Mouse (Mus musculus) cerebellum, adult 18-20 months (tissue): ENCODE measurements around the gene Ptrh2.

Source experiments
- DNase-seq, 2 experiments: peaks; one replicate each; pipeline ENCODE4 v3.0.0; 2021

Ptrh2 gene

DNA sequence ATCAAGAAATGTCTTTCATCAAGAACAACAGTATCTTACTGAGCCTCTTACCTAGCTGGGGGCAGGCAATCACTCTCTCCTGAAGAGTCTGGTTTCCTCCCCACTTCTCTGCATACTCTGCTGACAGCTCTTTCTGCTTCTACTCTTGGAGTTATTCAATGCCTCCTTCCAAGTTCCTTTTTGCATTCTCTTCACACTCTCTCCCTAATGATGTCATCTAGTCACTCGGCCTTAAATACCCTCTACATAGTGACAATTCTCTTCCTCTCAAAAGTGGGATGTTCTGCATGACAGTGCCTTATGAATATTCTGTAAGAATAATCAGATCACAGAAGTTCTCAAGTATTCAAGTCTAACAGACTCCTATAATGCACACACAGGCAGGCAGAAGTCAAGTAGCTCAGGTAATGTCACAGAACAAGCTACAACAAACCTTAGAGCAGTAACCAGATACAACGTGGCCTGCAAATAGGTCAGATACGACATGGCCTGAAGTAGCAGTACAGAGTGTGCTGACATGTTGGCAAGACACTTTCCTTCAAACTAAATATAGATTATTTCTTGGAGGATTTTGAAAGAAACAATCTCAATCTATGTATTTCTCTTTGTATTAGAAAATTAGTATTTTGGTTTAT lies 12.6 kb upstream of the Ptrh2 start:
- no peak for DNase-seq

DNA sequence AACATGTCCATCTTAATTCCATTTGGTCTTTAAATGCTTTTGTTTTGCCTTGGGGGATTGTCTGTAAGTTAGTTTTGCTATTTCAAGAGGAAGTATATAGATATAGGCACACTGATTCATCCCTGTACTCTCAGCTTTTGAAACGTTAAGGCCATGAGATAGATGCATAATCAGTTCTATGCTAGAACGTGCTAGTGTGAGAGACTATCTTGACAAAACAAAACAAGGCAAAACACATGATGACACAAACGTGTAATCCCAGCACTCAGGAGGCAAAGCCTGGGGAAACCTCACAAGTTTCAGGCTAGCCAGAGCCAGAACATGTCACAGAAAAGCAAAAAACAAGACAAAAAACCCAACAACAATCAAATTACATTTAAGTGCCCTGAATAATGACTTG lies 11.0 kb upstream of the Ptrh2 start:
- no peak for DNase-seq

DNA sequence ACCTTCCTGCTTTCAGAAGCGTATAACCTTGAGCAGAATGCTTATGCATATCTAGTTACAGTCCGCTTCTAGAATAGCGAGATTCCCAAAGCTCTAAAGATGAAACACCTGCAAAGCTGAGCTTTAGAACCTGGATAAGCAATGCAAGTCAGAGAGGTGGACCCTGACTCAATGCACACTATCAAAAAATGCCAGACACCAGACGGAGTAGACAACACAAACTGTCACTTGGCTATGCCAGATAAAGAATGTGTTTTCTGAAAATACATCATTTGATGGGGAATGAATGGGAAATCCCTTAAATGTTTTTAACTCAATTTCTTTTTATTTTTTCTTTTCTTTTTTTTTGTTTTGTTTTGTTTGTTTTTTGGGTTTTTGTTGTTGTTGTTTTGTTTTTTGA lies 8.3 kb upstream of the Ptrh2 start:
- no peak for DNase-seq

DNA sequence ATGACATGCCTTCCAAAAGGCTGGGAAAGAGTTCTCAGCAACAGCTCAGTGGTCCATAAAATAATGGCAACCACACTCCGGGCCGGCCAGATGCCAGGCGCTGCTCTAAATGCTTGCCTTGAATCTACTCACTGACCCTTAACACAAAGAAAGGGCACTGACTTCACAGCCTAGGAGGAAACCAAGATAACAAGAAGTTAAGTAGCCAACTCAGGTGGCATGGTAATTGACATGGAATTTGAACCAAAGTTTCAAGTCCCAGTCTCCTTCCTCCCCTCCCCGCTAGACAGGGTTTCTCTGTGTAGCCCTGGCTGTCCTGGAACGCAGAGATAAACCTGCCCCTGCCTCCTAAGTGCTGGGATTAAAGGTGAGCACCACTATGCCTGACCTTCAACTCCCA lies 4.8 kb upstream of the Ptrh2 start:
- no peak for DNase-seq

DNA sequence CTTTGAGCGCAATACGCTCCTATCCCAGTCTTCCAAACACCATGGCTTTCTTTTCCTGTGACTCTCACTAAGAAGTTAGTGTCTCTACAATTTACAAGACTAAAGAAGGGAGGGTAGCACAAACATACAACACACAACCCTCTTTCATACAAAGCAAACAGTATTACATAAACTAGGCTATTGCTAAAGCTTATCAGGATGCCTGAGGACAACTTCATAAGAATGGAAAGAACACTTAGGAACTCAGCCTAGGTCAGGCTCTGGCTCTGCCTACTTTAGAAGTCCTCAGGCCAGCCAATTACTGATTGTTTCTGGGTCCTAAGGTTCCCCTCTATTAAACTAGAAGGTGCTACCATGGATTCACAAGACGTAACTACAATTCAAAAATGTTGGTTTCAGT lies 3.1 kb upstream of the Ptrh2 start:
- no peak for DNase-seq

DNA sequence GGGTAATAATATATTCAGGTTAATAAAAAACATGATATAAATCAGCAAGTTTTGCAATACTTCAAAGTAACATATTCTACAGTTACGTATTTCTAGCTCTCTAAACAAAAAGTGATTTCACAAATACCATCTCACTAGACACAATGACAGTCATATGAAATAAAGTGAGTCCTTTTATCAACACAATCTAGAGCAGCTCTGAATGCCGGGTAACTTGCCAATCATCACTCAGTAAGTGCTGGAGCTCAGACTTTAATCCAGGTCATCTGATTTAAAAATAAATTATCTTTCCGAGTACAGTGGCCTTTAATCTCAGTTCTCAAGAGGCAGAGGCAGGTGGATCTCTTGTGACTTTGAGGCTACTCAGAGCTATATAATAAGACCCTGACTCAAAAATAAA lies 2.4 kb upstream of the Ptrh2 start:
- DNase-seq, result no peak

DNA sequence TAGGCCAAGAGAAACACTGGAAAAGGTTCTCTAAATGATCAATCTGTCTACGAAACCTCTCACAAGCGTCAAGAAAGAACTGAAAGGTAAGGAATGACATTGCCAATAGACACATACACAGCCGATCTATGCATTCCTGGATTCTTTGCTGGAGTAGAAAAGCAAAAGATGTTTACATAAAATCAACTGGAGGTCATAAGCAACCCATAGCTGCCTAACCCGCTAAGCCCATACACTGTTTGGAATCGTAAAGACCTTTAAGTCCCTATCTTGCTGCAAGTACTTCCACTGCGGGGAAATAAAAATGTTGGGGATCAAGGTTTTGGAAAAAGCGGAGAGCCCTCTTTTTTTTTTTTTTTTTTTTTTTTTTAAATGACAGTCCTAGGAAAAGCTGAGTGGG lies 924 bp upstream of the Ptrh2 start:
- no peak for DNase-seq

DNA sequence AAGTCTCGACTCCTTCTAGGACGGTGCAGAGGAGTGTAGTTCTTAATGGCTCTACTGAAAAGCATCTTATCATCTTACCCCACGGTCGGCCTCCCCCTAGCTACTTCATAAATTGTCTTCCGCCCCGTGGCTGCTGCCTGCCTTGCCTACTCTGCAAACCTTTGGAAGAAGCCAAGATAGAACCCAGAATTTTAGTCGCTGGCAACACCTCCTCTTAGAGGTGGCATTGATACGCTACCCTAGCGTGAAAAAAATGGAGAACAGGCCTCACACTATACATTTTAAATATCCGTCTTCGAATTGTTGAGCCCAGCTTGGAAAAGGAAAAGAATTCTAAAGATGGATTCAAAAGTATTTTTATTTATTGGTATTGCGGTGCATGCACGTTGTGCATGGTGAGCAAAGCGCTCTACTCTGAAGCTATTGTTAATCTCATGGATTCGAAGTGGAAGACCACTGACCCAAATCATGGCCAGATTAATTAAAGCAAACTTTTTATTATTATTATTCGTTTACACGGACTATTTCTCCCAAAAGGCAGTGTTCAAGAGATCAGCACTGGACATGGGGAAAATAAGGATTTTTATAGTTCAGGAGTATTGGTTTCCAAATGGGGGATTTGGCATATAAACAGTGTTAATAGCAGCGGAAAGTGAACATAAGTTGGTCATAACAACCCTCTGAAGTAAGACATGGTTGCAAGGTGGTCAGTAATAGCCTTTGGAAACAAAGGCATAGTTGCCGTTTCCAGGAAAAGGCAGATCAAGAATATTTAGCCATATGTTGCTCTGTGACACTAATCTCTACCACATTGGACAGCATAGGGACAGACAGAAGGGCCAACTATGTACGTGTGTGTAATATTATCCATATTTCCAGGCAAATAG lies 584 bp downstream of the Ptrh2 start:
- DNase-seq, result no peak

DNA sequence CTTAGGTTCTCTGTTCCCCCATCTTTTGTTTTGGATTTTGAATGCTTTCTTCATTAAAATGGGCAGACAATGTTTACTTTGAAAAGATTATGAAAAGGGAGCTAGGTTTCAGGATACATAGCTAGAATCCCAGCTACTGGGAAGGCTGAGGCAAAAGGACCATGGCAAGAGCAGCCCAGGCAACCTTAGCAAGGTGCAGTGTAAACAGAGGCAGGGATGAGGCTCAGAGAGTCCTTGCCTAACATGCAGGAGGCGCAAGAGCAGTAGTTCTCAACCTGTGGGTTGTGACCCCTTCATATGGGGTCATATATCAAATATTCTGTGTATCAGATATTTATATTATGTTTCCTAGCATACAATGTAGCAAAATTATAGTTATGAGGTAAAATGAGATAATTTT lies 1.6 kb downstream of the Ptrh2 start:
- DNase-seq, result no peak

DNA sequence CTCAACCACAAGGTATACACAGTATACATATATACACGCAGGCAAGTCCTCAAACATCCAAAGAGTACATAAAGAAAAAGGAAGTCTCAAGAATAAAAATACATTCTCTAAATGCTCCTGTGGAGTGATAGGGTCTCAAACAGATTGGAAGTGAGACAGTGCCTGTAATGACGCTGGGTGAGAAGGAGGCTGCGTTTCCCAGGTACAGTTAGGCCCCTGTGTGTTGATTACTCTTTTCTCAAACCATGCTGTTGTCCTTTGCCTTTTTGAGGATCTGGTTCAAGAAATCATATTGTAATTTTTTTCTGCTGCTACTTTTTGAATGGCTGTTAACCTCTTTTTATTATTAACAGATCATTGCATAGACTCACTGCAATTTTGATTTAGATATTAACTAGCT lies 6.6 kb downstream of the Ptrh2 start:
- DNase-seq, result no peak

DNA sequence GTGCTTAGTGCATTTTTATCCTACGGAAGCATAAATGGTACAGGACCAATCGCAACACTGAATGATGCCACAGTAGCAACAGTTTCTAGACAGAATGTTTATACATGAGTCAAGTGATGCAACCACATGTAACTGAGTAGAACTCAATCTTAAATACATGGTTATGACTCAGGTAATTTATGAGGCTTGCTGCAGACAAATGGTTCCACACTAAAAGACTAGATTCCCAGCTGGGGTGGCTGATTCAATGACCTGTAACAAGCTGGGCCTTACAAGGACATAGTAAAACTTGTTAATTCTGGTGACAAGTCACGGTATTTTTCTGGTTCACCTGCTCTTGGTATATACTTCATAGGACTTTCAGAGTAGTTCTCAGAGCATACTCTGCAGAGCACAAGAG lies 7.7 kb downstream of the Ptrh2 start:
- no peak for DNase-seq

DNA sequence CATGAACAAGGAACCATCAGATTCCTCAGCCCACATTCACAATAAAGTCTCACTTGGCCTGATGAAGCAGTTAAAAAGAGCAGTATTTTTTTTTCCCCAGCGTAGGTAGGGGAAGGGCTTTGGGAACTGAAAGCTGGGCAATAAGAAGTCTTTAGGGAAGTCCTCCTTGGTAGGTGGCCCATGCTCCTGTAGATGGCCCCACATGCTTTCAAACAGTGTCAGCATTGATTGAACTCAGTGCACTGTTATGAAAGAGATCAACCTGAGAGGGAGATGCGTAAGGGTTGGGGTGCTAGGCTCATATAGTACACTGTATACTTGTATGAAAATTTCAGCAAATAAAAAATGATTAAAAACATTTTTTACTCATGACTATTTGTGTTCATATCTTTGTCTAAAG lies 8.2 kb downstream of the Ptrh2 start:
- no peak for DNase-seq

DNA sequence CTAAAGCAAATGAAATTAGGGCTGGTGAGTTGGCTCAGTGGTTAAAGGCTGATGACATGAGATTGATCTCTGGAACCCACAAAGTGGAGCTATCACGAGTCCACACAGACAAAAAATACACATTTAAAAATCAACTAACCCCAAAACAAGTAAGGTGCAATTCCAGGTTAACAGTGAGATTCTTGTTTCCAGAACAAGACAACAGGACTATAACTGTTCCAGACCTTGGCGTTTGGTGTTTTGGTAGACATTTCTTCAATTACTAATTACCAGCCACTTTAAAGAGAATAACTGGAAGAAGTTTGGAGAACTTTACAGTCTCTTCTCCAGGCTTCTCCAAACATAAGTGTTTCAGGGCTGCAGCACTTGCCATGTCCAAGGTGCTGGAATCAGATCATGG lies 8.8 kb downstream of the Ptrh2 start:
- no peak for DNase-seq

DNA sequence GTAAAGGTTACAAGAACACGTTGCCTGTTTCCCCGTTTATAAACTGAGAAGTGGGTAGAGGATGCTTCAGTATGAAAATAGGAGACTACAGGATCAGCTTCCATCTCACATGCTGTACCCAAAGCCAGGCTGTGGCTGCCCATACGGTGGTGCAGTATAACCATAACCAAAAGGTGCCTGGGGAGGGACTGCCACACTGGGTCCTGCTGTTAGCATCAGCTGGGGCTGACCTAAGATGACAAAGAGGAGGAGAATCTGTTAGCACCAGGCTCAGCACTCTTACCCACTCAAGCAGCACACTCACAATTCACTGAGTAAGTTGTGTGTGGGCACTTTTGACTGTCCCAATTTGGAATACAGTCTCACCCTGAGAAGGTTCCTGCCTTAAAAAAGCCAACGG lies 11.7 kb downstream of the Ptrh2 start:
- DNase-seq, result no peak

DNA sequence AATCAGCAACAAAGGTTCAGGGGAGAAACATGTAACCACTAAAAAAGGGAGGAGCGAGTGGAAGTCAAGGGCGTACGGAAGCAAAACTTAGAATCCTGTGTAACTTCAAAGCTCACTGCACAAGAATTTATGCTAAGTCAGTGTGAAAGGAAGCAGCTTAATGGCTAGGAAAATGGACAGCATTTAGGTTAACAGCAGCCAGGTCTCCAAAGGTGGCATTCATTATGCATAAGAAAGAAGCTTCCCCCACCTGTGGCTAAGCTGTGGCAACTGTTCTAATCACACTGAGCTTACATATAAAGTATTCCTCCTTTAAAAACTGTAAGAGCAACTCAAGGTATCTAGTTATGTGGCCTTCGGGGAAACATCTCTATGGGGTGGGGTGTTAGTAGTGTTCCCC lies 17.4 kb downstream of the Ptrh2 start:
- DNase-seq, result no peak

DNA sequence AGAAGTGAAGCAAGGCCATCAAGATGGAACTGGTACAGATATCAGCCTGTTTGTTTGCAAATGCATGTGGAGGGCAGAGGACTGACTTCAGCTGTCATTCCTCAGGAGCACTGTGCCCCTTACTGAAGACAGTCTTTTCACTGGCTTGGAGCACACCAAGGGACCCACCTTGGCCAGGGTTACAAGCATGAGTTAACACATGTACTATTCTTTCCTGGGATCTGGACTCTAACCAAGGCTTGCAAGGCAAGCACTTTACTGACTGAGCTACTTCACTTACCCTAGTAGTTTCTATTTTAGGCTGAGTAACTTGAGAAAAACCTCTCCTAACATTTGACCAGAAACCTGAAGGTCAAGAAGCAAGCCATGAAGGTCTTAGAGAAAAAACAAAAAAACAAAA lies 30.8 kb downstream of the Ptrh2 start:
- DNase-seq, result no peak

DNA sequence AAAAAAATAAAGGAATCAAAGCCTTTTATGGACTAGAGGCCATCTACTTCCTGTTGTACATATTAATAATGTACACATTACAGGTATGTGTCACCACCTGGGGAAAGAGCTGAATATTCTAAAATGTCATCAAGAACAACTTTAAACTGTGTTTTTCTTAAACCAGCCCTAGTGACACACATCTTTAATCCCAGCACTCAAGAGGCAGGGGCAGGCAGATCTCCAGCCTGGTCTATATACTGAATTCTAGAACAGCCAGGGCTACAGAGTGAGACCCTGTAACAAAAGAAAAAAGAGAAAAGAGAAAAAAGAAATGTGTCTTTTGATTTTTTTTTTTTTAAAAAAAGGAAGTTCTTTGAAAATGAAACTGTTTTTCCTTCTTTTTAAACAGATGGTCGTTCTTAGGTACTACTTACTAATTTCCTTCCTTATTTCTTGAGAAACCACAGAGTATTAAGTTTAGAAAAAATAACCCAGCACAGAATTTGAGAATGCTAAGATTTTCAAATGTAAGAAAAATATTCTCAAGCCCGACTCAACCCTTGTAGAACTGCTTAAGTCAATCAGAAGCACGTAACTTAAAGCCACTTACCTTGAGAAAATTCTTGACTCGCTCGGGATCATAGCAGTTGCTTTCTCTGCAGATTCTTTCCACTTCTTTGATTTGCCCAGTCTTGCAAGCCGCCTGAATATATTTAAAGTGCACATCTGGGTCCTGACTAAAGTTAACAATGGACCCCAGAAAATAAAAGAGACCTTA lies 33.7 kb downstream of the Ptrh2 start:
- DNase-seq, result no peak

DNA sequence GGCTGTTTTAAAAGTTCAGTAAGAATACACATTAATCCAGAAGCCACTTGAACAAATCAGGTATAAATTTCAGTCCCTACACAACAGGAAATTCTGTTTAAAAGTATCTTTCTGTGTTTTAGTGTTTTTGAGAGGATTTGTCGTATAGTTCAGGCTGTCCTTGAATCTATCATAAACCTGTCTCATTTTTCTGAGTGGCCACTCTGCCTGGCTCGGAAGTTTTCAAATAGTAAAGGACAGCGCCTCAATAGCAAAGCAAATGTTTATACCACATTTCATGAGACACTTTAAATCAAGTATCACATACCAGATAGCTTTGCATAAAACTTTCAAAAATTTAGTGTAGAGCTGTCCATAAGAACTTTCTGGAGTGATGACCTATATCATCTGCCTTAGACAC lies 34.6 kb downstream of the Ptrh2 start:
- DNase-seq, result no peak

DNA sequence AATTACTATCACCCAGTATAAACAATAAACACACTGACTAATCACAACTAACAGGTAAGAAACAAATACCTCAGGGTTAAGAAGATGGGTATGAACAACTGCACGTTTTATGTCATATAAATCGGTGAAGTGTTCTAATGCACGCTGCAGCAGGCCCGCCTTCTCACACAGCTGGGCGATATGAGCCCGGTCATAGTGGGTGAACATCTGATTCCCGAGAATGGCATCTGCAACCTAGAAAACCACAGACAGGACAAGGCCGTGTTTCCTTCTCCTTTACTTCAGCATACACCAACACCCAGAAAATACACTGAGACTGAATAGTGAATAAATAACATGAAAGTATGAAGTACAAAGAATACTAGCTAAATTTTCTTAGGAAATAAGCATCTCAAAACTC lies 35.6 kb downstream of the Ptrh2 start:
- no peak for DNase-seq

DNA sequence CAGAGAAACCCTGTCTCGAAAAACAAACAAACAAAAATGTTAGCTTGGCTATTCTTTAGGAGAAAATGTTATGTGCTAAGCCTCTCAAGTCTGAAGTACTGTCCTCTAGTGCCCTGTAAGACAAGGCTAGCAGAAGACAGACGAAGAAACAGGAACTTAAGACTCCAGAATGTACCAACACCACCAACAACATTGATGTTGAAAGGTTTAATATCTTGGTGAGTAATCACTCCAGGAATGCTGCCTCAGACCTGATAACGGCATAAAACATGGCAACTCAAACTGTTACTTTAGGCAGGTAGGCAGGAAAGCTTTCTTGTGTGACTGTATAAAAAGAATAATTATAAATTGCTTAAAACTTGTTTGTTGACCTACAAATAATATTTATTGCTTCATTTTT lies 40.2 kb downstream of the Ptrh2 start:
- no peak for DNase-seq

DNA sequence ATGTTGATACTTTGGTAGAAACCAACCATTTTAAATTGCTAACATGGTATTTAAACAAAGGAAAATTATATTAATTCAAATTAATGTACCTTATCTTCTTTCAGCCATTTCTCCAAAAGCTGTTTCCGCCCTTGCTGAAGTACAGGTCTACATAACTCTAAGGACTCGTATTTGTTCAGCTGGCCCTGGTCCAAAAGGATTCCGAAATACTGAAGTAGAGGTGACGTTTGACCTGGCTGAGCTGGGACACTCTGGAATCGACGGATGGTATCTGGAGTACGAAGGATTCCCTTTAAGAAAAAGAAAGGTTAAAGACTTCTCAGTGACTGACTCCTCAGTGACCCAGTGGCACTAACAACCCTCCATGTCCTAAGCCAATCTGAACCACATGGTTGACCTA lies 41.2 kb downstream of the Ptrh2 start:
- no peak for DNase-seq

DNA sequence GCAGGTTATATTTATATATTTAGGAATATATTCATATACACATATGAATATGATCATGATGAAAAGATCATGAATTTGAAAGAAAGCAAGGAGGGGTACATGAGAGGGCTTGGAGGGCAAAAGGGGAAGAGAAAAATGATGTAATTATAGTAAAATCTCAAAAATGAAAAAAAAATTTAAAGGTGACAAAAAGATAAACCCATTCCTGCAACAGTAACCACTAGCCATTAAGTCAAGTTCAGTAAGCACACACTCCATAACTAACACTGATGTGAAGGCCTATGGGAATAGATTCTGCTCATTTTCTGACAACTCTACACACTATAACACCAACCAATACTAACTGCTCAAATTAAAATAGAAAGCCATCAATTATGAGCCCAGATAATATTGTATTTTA lies 41.8 kb downstream of the Ptrh2 start:
- DNase-seq, result no peak

DNA sequence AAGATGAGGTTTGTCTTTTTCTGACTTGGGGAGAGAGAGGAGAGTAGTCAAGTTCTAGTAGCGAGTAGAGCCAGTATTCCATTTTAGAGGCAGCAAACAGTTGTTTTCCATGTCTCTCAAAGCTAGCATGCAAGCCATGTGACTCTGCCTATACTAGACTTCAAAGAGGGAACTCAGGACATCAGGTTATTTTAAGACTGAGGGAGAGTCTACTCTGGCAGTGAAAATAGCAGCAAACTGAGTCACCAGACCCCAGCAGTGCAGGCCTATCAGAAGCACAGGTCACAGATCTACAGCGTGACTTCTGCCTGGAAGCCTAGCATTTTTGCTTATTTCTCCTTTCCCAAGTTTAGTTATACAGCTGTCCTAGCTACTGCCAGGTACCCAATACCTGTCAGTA lies 47.7 kb downstream of the Ptrh2 start:
- DNase-seq, result no peak
